Mouse (Mus musculus): ENCODE measurements around the gene Slc25a47. TPM values are rescaled to one million over a fixed set of nuclear protein-coding genes. Genes with fewer than 3 reads are reported as not detected.

Gene Slc25a47
- polyA plus RNA-seq, 1 experiment from 2014 or later, result 11.5 TPM

DNA sequence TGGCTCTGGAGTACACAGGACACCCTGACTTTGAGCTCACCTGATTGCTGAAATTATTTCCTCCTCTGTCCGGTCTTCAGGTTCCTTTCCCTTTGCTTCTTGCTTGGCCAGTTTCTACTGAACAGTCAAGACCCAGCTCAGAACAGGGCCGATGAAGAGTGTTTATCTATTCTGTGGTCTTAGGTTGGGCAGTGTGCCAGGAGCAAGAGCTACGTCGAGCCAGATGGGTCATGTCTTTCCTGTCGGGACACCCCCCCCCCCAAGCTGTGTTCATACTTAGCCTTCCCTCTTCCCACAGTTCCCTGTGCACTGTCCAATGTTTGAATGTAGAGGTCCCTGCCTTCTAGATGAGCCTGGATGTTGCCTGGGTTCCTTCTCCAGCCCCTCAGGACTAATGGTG is 65.5 kb downstream of the Slc25a47 start:
- Histone ChIP-seq H3K9me3 (ENCODE audit: control insufficient read depth, low read depth, low read length) (no peaks in the 10 kb centered on the region), H3K9ac (replicated peaks; ENCODE audit: low read depth, low read length) (no peak overlapping the region), H3K4me1 (ENCODE audit: control insufficient read depth, insufficient read depth, low read length) (peaks cover 19% of the 10 kb centered on the region; the same call in 1 of the 2 replicates), H3K4me2 (replicated peaks; ENCODE audit: low read depth, low read length) (no peak overlapping the region), H3K27ac (ENCODE audit: low read length) (peak overlapping the region; percentile 82), H3K36me3 (ENCODE audit: control insufficient read depth, insufficient read depth, low read length) (no peaks in the 10 kb centered on the region; the same call in 1 of the 2 replicates), H3K27me3 (ENCODE audit: control insufficient read depth, insufficient read depth, low read length) (no peaks in the 10 kb centered on the region), H3K4me3 (ENCODE audit: low read depth, low read length) (no peak overlapping the region)
- ATAC-seq (ENCODE audit: insufficient number of reproducible peaks, insufficient read depth, low FRiP score, low read depth), result peak; percentile 76; the same call in 1 of the 2 replicates
- WGBS, result 13% methylated on average over 5 of the region's 5 CpGs

DNA sequence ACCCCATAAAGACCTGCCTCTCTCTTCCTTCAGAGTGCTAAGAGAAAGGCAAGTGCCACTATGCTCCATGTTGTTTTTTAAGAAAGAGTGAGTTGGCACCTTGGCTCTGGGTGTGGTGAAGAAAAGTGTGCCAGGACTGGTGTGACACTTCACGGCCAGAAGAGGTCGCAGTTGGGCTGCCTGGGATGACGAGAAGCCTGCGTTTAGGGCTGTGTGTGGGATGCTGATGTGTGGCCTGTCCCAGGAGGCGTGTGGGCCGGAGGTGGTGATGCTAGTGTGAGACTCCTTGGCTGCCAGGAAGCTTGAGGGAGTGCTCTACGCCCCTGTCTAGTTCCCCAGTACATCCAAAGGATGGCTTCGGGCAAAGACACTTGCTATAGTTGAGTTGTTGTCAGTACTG is 67.1 kb downstream of the Slc25a47 start:
- no peaks in the 10 kb centered on the region for H3K27me3 ChIP-seq (ENCODE audit: control insufficient read depth, insufficient read depth, low read length)
- H3K36me3 ChIP-seq (ENCODE audit: control insufficient read depth, insufficient read depth, low read length), result no peaks in the 10 kb centered on the region; the same call in 1 of the 2 replicates
- no peaks in the 10 kb centered on the region for H3K9me3 ChIP-seq (ENCODE audit: control insufficient read depth, low read depth, low read length)
- 24% methylated on average over 8 of the region's 8 CpGs for WGBS
- no peak overlapping the region for H3K4me2 ChIP-seq (replicated peaks; ENCODE audit: low read depth, low read length)
- H3K4me3 ChIP-seq (ENCODE audit: low read depth, low read length), result no peak overlapping the region
- no peak for ATAC-seq (ENCODE audit: insufficient number of reproducible peaks, insufficient read depth, low FRiP score, low read depth)
- H3K4me1 ChIP-seq (ENCODE audit: control insufficient read depth, insufficient read depth, low read length), result peaks cover 25% of the 10 kb centered on the region; the same call in 1 of the 2 replicates
- no peak overlapping the region for H3K9ac ChIP-seq (replicated peaks; ENCODE audit: low read depth, low read length)
- no peak overlapping the region for H3K27ac ChIP-seq (ENCODE audit: low read length)

DNA sequence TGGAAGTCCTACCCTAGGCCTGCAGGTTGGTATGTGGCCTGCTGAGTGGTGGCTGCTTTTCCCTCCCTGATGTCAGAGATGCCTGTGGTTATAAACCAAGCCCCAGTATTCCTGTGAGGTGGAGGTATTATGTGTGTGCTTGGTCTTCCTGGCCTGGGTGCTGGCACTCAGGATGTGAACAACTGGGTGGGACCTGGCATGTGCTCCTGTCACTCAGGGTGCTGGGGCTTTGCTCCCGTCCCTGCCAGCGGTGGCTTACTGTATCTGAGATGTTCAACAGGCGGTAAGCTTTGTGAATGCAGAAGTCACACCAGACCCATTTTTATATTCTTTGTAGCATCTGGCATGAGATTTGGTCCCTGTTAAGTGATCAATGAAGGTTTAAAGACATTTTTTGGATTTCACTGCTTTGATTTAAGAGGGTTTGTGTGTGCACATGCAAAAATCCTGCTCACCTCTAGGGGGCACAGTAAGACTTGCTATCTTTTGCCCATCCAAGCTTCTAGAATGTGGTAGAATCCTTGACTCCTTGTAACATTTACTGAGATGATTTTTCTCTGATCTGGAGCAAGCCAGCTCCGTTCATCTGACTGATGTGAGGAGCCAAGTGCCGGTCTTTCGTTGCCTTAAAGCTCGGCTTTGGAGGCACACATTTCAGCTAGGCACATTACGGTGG is 67.9 kb downstream of the Slc25a47 start:
- no peaks in the 10 kb centered on the region for H3K9me3 ChIP-seq (ENCODE audit: control insufficient read depth, low read depth, low read length)
- H3K36me3 ChIP-seq (ENCODE audit: control insufficient read depth, insufficient read depth, low read length), result no peaks in the 10 kb centered on the region; the same call in 1 of the 2 replicates
- 52% methylated on average over 8 of the region's 8 CpGs for whole genome bisulfite sequencing
- no peak overlapping the region for H3K4me3 ChIP-seq (ENCODE audit: low read depth, low read length)
- no peak for ATAC-seq (ENCODE audit: insufficient number of reproducible peaks, insufficient read depth, low FRiP score, low read depth)
- H3K27ac ChIP-seq (ENCODE audit: low read length), result peak overlapping the region; percentile 84; the same call in 1 of the 2 replicates
- peaks cover 32% of the 10 kb centered on the region for H3K4me1 ChIP-seq (ENCODE audit: control insufficient read depth, insufficient read depth, low read length)
- no peak overlapping the region for H3K9ac ChIP-seq (replicated peaks; ENCODE audit: low read depth, low read length)
- no peaks in the 10 kb centered on the region for H3K27me3 ChIP-seq (ENCODE audit: control insufficient read depth, insufficient read depth, low read length)
- H3K4me2 ChIP-seq (replicated peaks; ENCODE audit: low read depth, low read length), result no peak overlapping the region

DNA sequence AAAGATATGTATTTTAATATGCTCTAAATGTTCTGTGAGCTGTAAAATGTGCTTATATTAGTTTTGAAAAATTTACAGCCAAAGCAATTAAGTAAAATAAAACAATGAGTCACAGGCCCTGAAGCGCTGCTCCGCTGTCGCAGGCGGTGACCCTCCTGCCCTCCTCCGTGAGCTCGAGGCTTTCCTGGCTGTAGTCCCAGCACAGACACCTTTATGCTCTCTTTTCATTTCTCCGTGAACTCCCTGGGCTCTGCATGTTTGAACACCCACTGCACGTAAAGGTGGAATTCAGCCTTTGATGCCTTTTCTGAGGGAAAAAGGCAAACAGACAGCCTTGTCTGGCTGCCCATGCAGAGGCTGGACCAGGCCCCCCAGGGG is 68.4 kb downstream of the Slc25a47 start:
- H3K27me3 ChIP-seq (ENCODE audit: control insufficient read depth, insufficient read depth, low read length), result no peaks in the 10 kb centered on the region
- 21% methylated on average over 8 of the region's 8 CpGs for WGBS
- peaks cover 37% of the 10 kb centered on the region for H3K4me1 ChIP-seq (ENCODE audit: control insufficient read depth, insufficient read depth, low read length)
- no peak for ATAC-seq (ENCODE audit: insufficient number of reproducible peaks, insufficient read depth, low FRiP score, low read depth)
- no peak overlapping the region for H3K4me3 ChIP-seq (ENCODE audit: low read depth, low read length)
- no peaks in the 10 kb centered on the region for H3K9me3 ChIP-seq (ENCODE audit: control insufficient read depth, low read depth, low read length)
- peak overlapping the region; percentile 84 for H3K27ac ChIP-seq (ENCODE audit: low read length)
- no peak overlapping the region for H3K9ac ChIP-seq (replicated peaks; ENCODE audit: low read depth, low read length)
- H3K36me3 ChIP-seq (ENCODE audit: control insufficient read depth, insufficient read depth, low read length), result no peaks in the 10 kb centered on the region; the same call in 1 of the 2 replicates
- H3K4me2 ChIP-seq (replicated peaks; ENCODE audit: low read depth, low read length), result no peak overlapping the region

DNA sequence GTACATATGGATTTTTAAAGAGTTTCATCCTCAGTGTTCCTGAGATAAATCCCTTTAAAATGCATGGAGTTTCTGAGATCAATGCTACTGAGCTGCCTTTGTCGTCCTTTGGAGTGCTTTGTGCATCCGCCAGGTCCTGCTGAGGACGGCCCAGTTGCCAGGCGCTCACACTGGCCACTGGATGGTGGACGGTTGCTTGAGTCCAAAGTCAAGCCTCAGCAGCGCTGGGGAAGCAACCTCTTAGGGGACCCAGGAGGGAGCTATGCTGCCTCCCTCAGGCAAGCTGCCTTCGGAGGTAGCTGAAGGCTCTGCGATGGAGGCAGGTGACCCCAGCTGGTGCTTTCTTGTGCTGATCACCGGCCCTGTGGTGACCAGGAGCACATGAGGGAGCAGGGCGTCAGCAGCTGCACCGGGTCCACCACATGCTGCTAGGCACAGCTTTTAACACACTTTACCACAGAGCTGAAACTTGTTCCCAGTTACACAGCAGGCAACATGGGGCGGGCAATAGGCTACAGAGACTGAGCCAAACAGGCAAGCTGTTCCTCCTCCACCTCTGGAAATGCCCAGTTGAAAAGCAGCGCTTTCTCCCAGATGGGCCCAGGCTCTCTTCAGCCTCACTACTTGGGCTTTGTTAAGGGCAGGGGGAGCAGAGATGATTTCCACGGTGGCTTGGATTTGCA is 69.9 kb downstream of the Slc25a47 start:
- Histone ChIP-seq H3K36me3 (ENCODE audit: control insufficient read depth, insufficient read depth, low read length) (no peaks in the 10 kb centered on the region), H3K27me3 (ENCODE audit: control insufficient read depth, insufficient read depth, low read length) (no peaks in the 10 kb centered on the region)

DNA sequence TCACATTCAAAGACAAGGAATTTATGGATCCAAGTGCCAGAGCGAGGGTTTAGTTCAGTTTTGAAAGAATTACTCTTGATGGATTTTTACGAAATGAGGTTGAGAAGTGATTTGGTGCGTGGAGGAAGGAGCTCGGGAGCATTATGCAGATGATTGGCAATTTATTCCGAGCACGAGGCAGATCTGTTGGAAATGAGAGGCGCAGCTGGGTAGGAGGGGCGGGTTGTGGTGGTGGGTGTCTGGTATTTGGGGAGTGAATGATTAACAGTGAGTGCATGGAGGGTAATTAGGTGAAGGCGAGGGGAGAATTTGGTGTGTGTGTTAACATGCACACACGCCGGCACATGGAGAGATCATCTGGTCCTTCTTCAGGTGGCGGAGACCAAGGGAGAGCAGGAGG is 70.6 kb downstream of the Slc25a47 start:
- H3K36me3 ChIP-seq (ENCODE audit: control insufficient read depth, insufficient read depth, low read length), result no peaks in the 10 kb centered on the region
- H3K4me1 ChIP-seq (ENCODE audit: control insufficient read depth, insufficient read depth, low read length), result peaks cover 38% of the 10 kb centered on the region
- peak overlapping the region; percentile 58; the same call in 1 of the 2 replicates for H3K27ac ChIP-seq (ENCODE audit: low read length)
- H3K9me3 ChIP-seq (ENCODE audit: control insufficient read depth, low read depth, low read length), result no peaks in the 10 kb centered on the region
- H3K4me2 ChIP-seq (replicated peaks; ENCODE audit: low read depth, low read length), result no peak overlapping the region
- 64% methylated on average over 12 of the region's 12 CpGs for WGBS
- no peaks in the 10 kb centered on the region for H3K27me3 ChIP-seq (ENCODE audit: control insufficient read depth, insufficient read depth, low read length)
- ATAC-seq (ENCODE audit: insufficient number of reproducible peaks, insufficient read depth, low FRiP score, low read depth), result no peak
- no peak overlapping the region for H3K4me3 ChIP-seq (ENCODE audit: low read depth, low read length)
- no peak overlapping the region for H3K9ac ChIP-seq (replicated peaks; ENCODE audit: low read depth, low read length)

More for the DNA sequence above, 69.9 kb downstream of the Slc25a47 start:
- H3K9me3 ChIP-seq (ENCODE audit: control insufficient read depth, low read depth, low read length), result no peaks in the 10 kb centered on the region
- no peak overlapping the region for H3K4me3 ChIP-seq (ENCODE audit: low read depth, low read length)
- no peak overlapping the region for H3K4me2 ChIP-seq (replicated peaks; ENCODE audit: low read depth, low read length)
- no peak overlapping the region for H3K27ac ChIP-seq (ENCODE audit: low read length)
- WGBS, result 64% methylated on average over 14 of the region's 14 CpGs
- H3K4me1 ChIP-seq (ENCODE audit: control insufficient read depth, insufficient read depth, low read length), result peaks cover 44% of the 10 kb centered on the region
- ATAC-seq (ENCODE audit: insufficient number of reproducible peaks, insufficient read depth, low FRiP score, low read depth), result no peak
- H3K9ac ChIP-seq (replicated peaks; ENCODE audit: low read depth, low read length), result no peak overlapping the region

MicroRNA genes within 50 kb of the gene (microRNA counts, 519-probe panel; counts per million panel counts)
- not detected for microRNA mmu-miR-345-3p
- microRNA mmu-miR-345-5p, result 3,008 counts per million, percentile 53 among the panel's probes with 10 or more counts

Small RNA genes within 50 kb of the gene (microRNA-seq; reads per million reads assigned to microRNA genes)
- gene Mir345, result 142 reads per million, percentile 52 among the genes with 10 or more reads in this experiment

Other genes with a start within 250 kb of the Slc25a47 start
- 17.3 and 17.9 TPM in 2 replicates for gene Degs2, start 133.7 kb upstream of the Slc25a47 start, polyA plus RNA-seq (2014; fragmentation: Nextera tagmentation; extraction: Ambion mirVana)
- gene Yy1, start 43.1 kb upstream of the Slc25a47 start, polyA plus RNA-seq (2014; fragmentation: Nextera tagmentation; extraction: Ambion mirVana), result 20.9 and 22.4 TPM in 2 replicates
- gene Slc25a29, start 163 bp upstream of the Slc25a47 start, polyA plus RNA-seq (2014; fragmentation: Nextera tagmentation; extraction: Ambion mirVana), result 8.4 and 9.3 TPM in 2 replicates
- gene Wdr25, start 57.6 kb downstream of the Slc25a47 start, polyA plus RNA-seq (2014; fragmentation: Nextera tagmentation; extraction: Ambion mirVana), result 6.8 and 6.9 TPM in 2 replicates
- gene Wars, start 58.1 kb downstream of the Slc25a47 start, polyA plus RNA-seq (2014; fragmentation: Nextera tagmentation; extraction: Ambion mirVana), result 94.2 and 100 TPM in 2 replicates
- gene Begain, start 232.2 kb downstream of the Slc25a47 start, polyA plus RNA-seq (2014; fragmentation: Nextera tagmentation; extraction: Ambion mirVana), result 20.1 and 23.4 TPM in 2 replicates